Comparison of ENCODE assay signal across 8 mouse cellular contexts in the genomic region with DNA sequence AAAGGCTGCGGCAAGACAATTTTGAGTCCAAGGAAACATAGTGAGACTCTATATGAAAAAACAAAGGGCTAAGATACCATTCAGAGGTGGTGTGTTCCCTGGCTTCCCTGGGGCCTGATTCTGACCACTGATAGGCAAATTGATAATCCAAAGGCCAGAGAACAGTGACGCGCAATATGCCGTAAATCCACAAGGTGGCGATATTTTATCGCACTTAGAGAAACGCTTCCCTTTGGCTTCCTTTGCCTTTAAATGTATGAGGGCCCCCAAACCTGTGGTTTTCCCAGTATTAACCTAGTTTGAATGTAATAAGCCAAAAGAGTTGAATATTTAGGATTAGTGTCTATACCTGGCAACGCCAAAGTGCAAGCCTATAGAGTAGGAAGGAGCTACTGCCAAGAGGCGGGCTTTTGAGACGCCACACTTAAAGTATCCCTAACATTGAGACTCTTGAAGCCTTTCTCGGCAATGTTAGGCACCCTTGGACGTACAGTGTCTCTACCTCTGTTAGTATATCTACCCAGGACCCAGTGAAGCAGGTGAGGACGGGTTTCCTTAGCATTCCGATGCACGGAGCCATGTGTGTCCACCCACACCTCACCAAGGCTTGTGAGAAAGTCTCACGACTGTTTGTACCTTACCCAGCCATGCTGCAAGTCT. TPM values are rescaled to one million over a fixed set of nuclear protein-coding genes. Genes with fewer than 3 reads are reported as not detected.
DNase-seq lines count a peak whose midpoint lies in the region; ATAC-seq and TF ChIP-seq lines count a peak whose summit lies in the region.

No protein-coding gene starts in this region.

- H3K27me3 ChIP-seq in thymus, adult 2 months (ENCODE audit: control insufficient read depth, insufficient read depth, low read length) = no peaks in the 10 kb centered on the region
- H3K27me3 ChIP-seq in kidney, postnatal 0 days (ENCODE audit: insufficient read depth, low read length) = no peaks in the 10 kb centered on the region
- no peaks in the 10 kb centered on the region for H3K27me3 ChIP-seq in lung, embryonic 14.5 days (ENCODE audit: insufficient read depth, low read length)

- no peak overlapping the region for H3K4me2 ChIP-seq in kidney, postnatal 0 days (ENCODE audit: low read length)
- H3K4me2 ChIP-seq in lung, embryonic 14.5 days = no peak overlapping the region

- TF ChIP-seq CTCF in thymus, adult 2 months (IDR thresholded peaks at IDR 0.05; ENCODE audit: borderline replicate concordance, control insufficient read depth, extremely low read depth, insufficient read depth, low read length, poor library complexity) = no peak
- TF ChIP-seq CTCF in kidney, postnatal 0 days (IDR thresholded peaks at IDR 0.05; ENCODE audit: low read depth) = peak; percentile 96
- peak; percentile 93 for TF ChIP-seq CTCF in lung, embryonic 14.5 days (IDR thresholded peaks at IDR 0.05; ENCODE audit: low read depth)

- H3K36me3 ChIP-seq in thymus, adult 2 months (ENCODE audit: control insufficient read depth, insufficient read depth, low read length) = no peaks in the 10 kb centered on the region
- H3K36me3 ChIP-seq in kidney, postnatal 0 days (ENCODE audit: insufficient read depth, low read length) = no peaks in the 10 kb centered on the region
- H3K36me3 ChIP-seq in lung, embryonic 14.5 days (ENCODE audit: insufficient read depth) = no peaks in the 10 kb centered on the region

- ATAC-seq in kidney, postnatal 0 days (replicated peaks; ENCODE audit: low FRiP score, low read depth) = no peak
- ATAC-seq in lung, embryonic 14.5 days (ENCODE audit: insufficient read depth) = no peak

- no peaks in the 10 kb centered on the region for H3K4me1 ChIP-seq in thymus, adult 2 months (replicated peaks; ENCODE audit: control insufficient read depth, insufficient read depth, low read length)
- H3K4me1 ChIP-seq in kidney, postnatal 0 days (replicated peaks; ENCODE audit: insufficient read depth, low read length) = no peaks in the 10 kb centered on the region
- no peaks in the 10 kb centered on the region for H3K4me1 ChIP-seq in lung, embryonic 14.5 days (ENCODE audit: insufficient read depth)

- no peak overlapping the region for H3K9ac ChIP-seq in kidney, postnatal 0 days (ENCODE audit: low read depth, low read length)
- H3K9ac ChIP-seq in lung, embryonic 14.5 days = no peak overlapping the region

- H3K9me3 ChIP-seq in kidney, postnatal 0 days (replicated peaks; ENCODE audit: low read length) = no peaks in the 10 kb centered on the region
- H3K9me3 ChIP-seq in lung, embryonic 14.5 days (ENCODE audit: low read depth, low read length) = no peaks in the 10 kb centered on the region

- H3K27ac ChIP-seq in thymus, adult 2 months (ENCODE audit: control insufficient read depth, insufficient read depth, low read length) = no peak overlapping the region
- no peak overlapping the region for H3K27ac ChIP-seq in kidney, postnatal 0 days
- H3K27ac ChIP-seq in lung, embryonic 14.5 days (ENCODE audit: low read depth) = no peak overlapping the region

- TF ChIP-seq POLR2A in thymus, adult 2 months (IDR thresholded peaks at IDR 0.05; ENCODE audit: control insufficient read depth, extremely low read depth, insufficient read depth, low read length, poor library complexity) = no peak

- 50% methylated on average over 16 of the region's 16 CpGs for WGBS in thymus, adult 2 months
- 42% methylated on average over 16 of the region's 16 CpGs for WGBS in kidney, postnatal 0 days
- WGBS in lung, embryonic 14.5 days = 39% methylated on average over 16 of the region's 16 CpGs

- no peak overlapping the region for H3K4me3 ChIP-seq in thymus, adult 2 months (ENCODE audit: control insufficient read depth, insufficient read depth, low read length)
- no peak overlapping the region for H3K4me3 ChIP-seq in kidney, postnatal 0 days (replicated peaks; ENCODE audit: low read depth, low read length)
- H3K4me3 ChIP-seq in lung, embryonic 14.5 days (ENCODE audit: low read depth, low read length) = no peak overlapping the region

- DNase-seq in cerebellum, adult 18-20 months = peak; percentile 51 to 66
- DNase-seq in cerebellum, adult 11-12 months = no peak
- DNase-seq in thymus, adult 2 months = peak; percentile 33
- no peak for DNase-seq in thymus, adult 18-20 months
- peak; percentile 90 for DNase-seq in embryo, embryonic 10 days (ENCODE audit: low spot score)
- peak; percentile 85 for DNase-seq in kidney, postnatal 0 days (ENCODE audit: low spot score)
- DNase-seq in lung, embryonic 14.5 days = peak; percentile 90
- DNase-seq in skeletal muscle tissue, adult 2 months (ENCODE audit: low read depth, low spot score) = peak; percentile 18

RNA-seq across cellular contexts. Expression of a gene that starts 37.6 kb away (rescaled TPM):
- polyA plus RNA-seq in thymus, adult 2 months (2012; rRNA removed) = 2.3 and 2.5 TPM in 2 replicates
- 76.7 and 77.7 TPM in 2 replicates for polyA plus RNA-seq in kidney, postnatal 0 days (2015; fragmentation: Nextera tagmentation; extraction: Ambion mirVana)
- polyA plus RNA-seq in lung, embryonic 14.5 days (2014; fragmentation: Nextera tagmentation; extraction: Ambion mirVana) = 59.3 and 66.6 TPM in 2 replicates

Comparison
In these comparisons a context has a peak if more than half of its experiments do, and no peak if none do; other contexts are left out.
1. DNase-seq: peak in cerebellum, adult 18-20 months (2 of 2), thymus, adult 2 months (single experiment), embryo, embryonic 10 days (single experiment), kidney, postnatal 0 days (single experiment), lung, embryonic 14.5 days (single experiment) and skeletal muscle tissue, adult 2 months (single experiment); none in cerebellum, adult 11-12 months (single experiment) and thymus, adult 18-20 months (0 of 2).
2. RNA of a gene that starts 37.6 kb away (polyA plus RNA-seq): 76.7 to 77.7 TPM in kidney, postnatal 0 days and 59.3 to 66.6 TPM in lung, embryonic 14.5 days; 2.3 to 2.5 TPM in thymus, adult 2 months; every median in the first group is over 10 times any median in the second.